Mouse (Mus musculus): ENCODE measurements around the gene Rsph6a. TPM values are rescaled to one million over a fixed set of nuclear protein-coding genes. Genes with fewer than 3 reads are reported as not detected.
A peak's percentile ranks its signal among the peaks of the same experiment; 100 is the strongest.

The Rsph6a gene
- not detected in 2 replicates for polyA plus RNA-seq (2015; fragmentation: Nextera tagmentation; extraction: Ambion mirVana)

DNA sequence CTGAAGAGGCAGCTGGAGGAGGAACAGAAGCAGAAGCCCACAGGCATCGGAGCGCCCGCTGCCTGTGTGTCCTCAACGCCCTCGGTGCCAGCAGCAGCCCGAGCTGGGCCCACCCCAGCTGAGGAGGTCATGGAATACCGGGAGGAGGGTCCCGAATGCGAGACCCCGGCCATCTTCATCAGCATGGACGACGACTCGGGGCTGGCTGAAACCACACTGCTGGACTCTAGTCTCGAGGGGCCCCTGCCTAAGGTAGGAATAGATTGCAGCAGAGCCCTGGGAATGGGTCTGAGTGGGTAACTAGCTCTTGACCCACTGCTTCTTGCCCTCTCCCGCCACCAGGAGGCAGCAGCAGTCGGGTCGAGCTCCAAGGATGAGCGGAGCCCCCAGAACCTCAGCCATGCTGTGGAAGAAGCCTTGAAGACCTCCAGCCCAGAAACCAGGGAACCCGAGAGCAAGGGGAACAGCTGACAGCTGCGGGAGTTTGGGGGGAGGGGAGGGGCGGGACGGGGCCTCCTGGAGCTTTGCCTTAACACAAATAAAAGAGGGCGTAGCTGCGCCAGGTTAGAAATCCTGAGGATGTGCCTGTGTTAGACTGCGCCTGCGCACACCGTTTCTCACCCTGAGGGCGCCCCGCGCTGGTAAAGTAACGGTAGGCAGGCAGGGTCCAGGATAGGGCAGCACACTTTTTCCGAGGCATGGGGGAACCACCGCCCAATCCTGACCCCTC lies at the start of gene Rsph6a:
TSS of gene Rsph6a (plus strand) at position 644 of the 730 bp plus-strand sequence.
- Histone ChIP-seq H3K36me3 (ENCODE audit: control insufficient read depth, insufficient read depth, low read length) (peaks cover 11% of the 10 kb centered on the region), H3K9ac (ENCODE audit: low read length) (no peak within 1 kb of the TSS)
- peak; percentile 67 for DNase-seq (ENCODE audit: low spot score)

GRCm38 (mm10) chr7:19005417-19006121 lies 48.9 kb upstream of the Rsph6a start:
- Histone ChIP-seq H3K36me3 (ENCODE audit: control insufficient read depth, insufficient read depth, low read length) (no peaks in the 10 kb centered on the region), H3K9ac (ENCODE audit: low read length) (peak overlapping the region; percentile 79), H3K27ac (replicated peaks) (no peak overlapping the region), H3K27me3 (ENCODE audit: control insufficient read depth, insufficient read depth, low read length) (no peaks in the 10 kb centered on the region), H3K4me1 (replicated peaks; ENCODE audit: control insufficient read depth, insufficient read depth) (peaks cover 10% of the 10 kb centered on the region), H3K9me3 (ENCODE audit: control insufficient read depth, low read length) (no peaks in the 10 kb centered on the region), H3K4me3 (ENCODE audit: low read depth, low read length) (peak overlapping the region; percentile 80; the same call in 1 of the 2 replicates), H3K4me2 (replicated peaks; ENCODE audit: low read depth) (peak overlapping the region; percentile 94)
- TF ChIP-seq CTCF (IDR thresholded peaks at IDR 0.05; ENCODE audit: low read depth) (peak; percentile 12; the same call in 1 of the 2 replicates), EP300 (optimal IDR thresholded peaks at IDR 0.05) (no peak)
- WGBS: 71% methylated on average over 34 of the region's 34 CpGs
- no peak for DNase-seq (ENCODE audit: low spot score)
- no peak for ATAC-seq (ENCODE audit: low FRiP score, low TSS enrichment)

More for the DNA sequence above, at the start of gene Rsph6a:
- no peak for TF ChIP-seq EP300 (optimal IDR thresholded peaks at IDR 0.05)
- peak; percentile 75 for TF ChIP-seq CTCF (IDR thresholded peaks at IDR 0.05; ENCODE audit: low read depth)
- H3K9me3 ChIP-seq (ENCODE audit: control insufficient read depth, low read length): no peaks in the 10 kb centered on the region
- peak; percentile 40 for ATAC-seq (ENCODE audit: low FRiP score, low TSS enrichment)
- H3K27ac ChIP-seq (replicated peaks): no peak within 1 kb of the TSS
- no peaks in the 10 kb centered on the region for H3K4me1 ChIP-seq (replicated peaks; ENCODE audit: control insufficient read depth, insufficient read depth)
- no peak within 1 kb of the TSS for H3K4me3 ChIP-seq (ENCODE audit: low read depth, low read length)
- no peaks in the 10 kb centered on the region for H3K27me3 ChIP-seq (ENCODE audit: control insufficient read depth, insufficient read depth, low read length)
- H3K4me2 ChIP-seq (replicated peaks; ENCODE audit: low read depth): no peak within 1 kb of the TSS
- 31% methylated on average over 33 of the region's 33 CpGs for WGBS

- no peak overlapping the region for H3K9ac ChIP-seq (ENCODE audit: low read length)
- H3K27ac ChIP-seq (replicated peaks): peak overlapping the region; percentile 85
- no peak overlapping the region for H3K4me3 ChIP-seq (ENCODE audit: low read depth, low read length)
- 4% methylated on average over 12 of the region's 12 CpGs for WGBS
- H3K27me3 ChIP-seq (ENCODE audit: control insufficient read depth, insufficient read depth, low read length): no peaks in the 10 kb centered on the region
- no peaks in the 10 kb centered on the region for H3K36me3 ChIP-seq (ENCODE audit: control insufficient read depth, insufficient read depth, low read length)
- ATAC-seq (ENCODE audit: low FRiP score, low TSS enrichment) (peak; percentile 24; the same call in 1 of the 2 replicates), DNase-seq (ENCODE audit: low spot score) (peak; percentile 90)
- H3K9me3 ChIP-seq (ENCODE audit: control insufficient read depth, low read length): no peaks in the 10 kb centered on the region
- H3K4me1 ChIP-seq (replicated peaks; ENCODE audit: control insufficient read depth, insufficient read depth): peaks cover 10% of the 10 kb centered on the region; the same call in 1 of the 2 replicates
- peak overlapping the region; percentile 94; the same call in 1 of the 2 replicates for H3K4me2 ChIP-seq (replicated peaks; ENCODE audit: low read depth)
- TF ChIP-seq CTCF (IDR thresholded peaks at IDR 0.05; ENCODE audit: low read depth) (peak; percentile 100), EP300 (optimal IDR thresholded peaks at IDR 0.05) (no peak)
These were observed 48.0 kb upstream of the Rsph6a start for GRCm38 (mm10) chr7:19006476-19006875.

- peaks cover 7% of the 10 kb centered on the region; the same call in 1 of the 2 replicates for H3K4me1 ChIP-seq (replicated peaks; ENCODE audit: control insufficient read depth, insufficient read depth)
- peak overlapping the region; percentile 34; the same call in 1 of the 2 replicates for H3K4me2 ChIP-seq (replicated peaks; ENCODE audit: low read depth)
- TF ChIP-seq EP300 (optimal IDR thresholded peaks at IDR 0.05) (no peak), CTCF (IDR thresholded peaks at IDR 0.05; ENCODE audit: low read depth) (no peak)
- peak overlapping the region; percentile 38; the same call in 1 of the 2 replicates for H3K9ac ChIP-seq (ENCODE audit: low read length)
- no peak overlapping the region for H3K4me3 ChIP-seq (ENCODE audit: low read depth, low read length)
- no peaks in the 10 kb centered on the region for H3K36me3 ChIP-seq (ENCODE audit: control insufficient read depth, insufficient read depth, low read length)
- WGBS: 48% methylated on average over 13 of the region's 13 CpGs
- DNase-seq (ENCODE audit: low spot score): peak; percentile 85
- H3K9me3 ChIP-seq (ENCODE audit: control insufficient read depth, low read length): no peaks in the 10 kb centered on the region
- H3K27me3 ChIP-seq (ENCODE audit: control insufficient read depth, insufficient read depth, low read length): no peaks in the 10 kb centered on the region
- peak; percentile 41 for ATAC-seq (ENCODE audit: low FRiP score, low TSS enrichment)
- H3K27ac ChIP-seq (replicated peaks): peak overlapping the region; percentile 85
These were observed 47.2 kb upstream of the Rsph6a start for GRCm38 (mm10) chr7:19007026-19007977.

DNA sequence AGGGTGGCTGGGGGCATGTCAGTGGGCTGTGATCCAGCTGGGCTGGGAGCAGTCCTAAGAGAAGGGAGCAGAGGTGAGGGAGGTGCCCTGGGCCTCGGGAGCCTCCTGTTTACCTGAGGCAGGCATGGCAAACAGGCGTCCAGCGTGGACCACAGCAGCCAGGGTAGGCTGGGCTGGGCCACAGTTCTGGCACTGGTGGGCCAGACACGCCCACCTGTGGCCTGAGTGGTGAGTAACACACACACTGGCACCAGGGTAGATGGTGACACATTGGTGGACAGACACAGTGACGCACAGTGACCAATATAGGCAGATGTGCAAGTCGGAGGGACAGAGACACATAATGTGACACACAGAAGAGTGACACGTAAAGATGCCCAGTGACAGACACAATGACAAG lies 43.9 kb upstream of the Rsph6a start:
- H3K9ac ChIP-seq (ENCODE audit: low read length): no peak overlapping the region
- WGBS: 65% methylated on average over 7 of the region's 7 CpGs
- no peak overlapping the region; the same call in 1 of the 2 replicates for H3K27ac ChIP-seq (replicated peaks)
- no peak overlapping the region for H3K4me2 ChIP-seq (replicated peaks; ENCODE audit: low read depth)
- H3K4me1 ChIP-seq (replicated peaks; ENCODE audit: control insufficient read depth, insufficient read depth): 0 out of 2 replicates have a peak, but pooled peaks cover 2% of the 10 kb centered on the region
- DNase-seq (ENCODE audit: low spot score): peak; percentile 81
- no peak for TF ChIP-seq EP300 (optimal IDR thresholded peaks at IDR 0.05)
- TF ChIP-seq CTCF (IDR thresholded peaks at IDR 0.05; ENCODE audit: low read depth): no peak
- peak; percentile 58 for ATAC-seq (ENCODE audit: low FRiP score, low TSS enrichment)
- no peak overlapping the region for H3K4me3 ChIP-seq (ENCODE audit: low read depth, low read length)
- H3K36me3 ChIP-seq (ENCODE audit: control insufficient read depth, insufficient read depth, low read length): no peaks in the 10 kb centered on the region
- no peaks in the 10 kb centered on the region for H3K9me3 ChIP-seq (ENCODE audit: control insufficient read depth, low read length)
- no peaks in the 10 kb centered on the region for H3K27me3 ChIP-seq (ENCODE audit: control insufficient read depth, insufficient read depth, low read length)

All from stomach, postnatal 0 days (tissue).